Mouse (Mus musculus): ENCODE results near the gene Smn1.

DNA sequence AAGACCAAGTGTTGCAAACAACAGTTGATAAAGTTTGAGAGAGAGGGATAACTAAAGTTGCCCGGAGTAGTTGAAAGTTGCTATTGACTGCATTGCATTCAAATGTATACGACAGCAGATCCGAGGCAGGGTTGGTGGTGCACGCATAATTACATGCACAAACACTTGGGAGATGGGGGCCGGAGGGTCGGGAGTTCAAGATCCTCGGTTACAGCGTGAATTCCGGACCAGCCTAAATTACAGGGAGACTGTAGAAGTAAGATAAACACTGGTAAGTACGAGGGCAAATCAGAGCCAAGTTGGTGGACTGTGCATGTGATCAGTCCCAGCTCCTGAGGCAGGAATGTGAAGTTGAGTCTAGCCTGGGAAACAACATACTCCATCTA is 599 bp downstream of the Smn1 start:
- TF ChIP-seq CTCF (conservative IDR thresholded peaks at IDR 0.05 in 1 of 2, IDR thresholded peaks at IDR 0.05 in 1 of 2; ENCODE audit: low read depth in 2 of 2, low read length in 2 of 2) = no peak
- no peak for TF ChIP-seq E2F4 (IDR thresholded peaks at IDR 0.05; ENCODE audit: insufficient replicate concordance, low read depth, low read length)
- no peak for TF ChIP-seq MXI1 (IDR thresholded peaks at IDR 0.05; ENCODE audit: low read depth, low read length)
- TF ChIP-seq EP300 (IDR thresholded peaks at IDR 0.05; ENCODE audit: low read length) = no peak

Data from CH12.LX (cell line).